Mouse (Mus musculus): ENCODE measurements around the gene AC124502.3.
A peak's percentile ranks its signal among the peaks of the same experiment; 100 is the strongest.
"Not testable (repeated sequence)": the region's sequence is repeated elsewhere in the genome, so short reads cannot be mapped to it uniquely, and the experiment has no call there.

Gene AC124502.3

DNA sequence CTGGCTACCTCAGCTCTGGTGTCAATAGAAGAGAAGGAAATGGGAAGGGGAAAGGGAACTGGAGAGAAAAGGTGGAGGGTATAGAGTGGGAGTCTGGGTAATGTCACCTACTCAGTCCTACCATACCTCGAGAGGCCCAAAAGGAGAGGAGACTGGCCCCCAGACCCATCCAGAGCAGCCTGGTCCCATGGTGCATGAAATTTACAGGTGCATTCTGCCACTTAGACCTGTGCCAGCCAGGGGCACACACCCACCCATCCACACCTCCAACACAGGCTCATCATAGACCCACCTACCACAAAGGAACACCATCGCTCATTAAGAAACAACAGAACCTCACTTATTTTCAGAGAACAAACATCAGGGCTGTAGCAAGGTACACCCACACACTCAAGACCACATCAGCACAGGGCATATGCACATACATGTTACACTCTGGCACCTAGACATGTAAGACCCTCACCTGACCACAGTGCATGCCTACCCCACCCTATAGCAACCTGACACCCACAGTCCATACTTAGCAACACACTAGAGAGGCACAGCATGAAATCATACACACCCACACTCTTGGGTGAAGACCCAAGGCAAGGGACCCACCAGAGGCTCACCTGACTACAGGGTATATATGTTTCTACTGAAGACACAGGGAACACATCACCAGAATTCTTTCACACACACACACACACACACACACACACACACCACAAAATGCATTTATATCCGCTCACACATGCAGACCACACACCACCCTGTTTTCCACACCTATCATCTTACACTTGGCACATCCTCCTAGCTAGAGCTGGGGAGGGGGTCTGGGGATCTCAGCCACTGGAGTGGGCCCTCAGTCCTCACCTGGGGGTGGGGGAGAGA, 45.5 kb downstream of the AC124502.3 start:
- DNase-seq (ENCODE audit: low read depth, low spot score): no peak

DNA sequence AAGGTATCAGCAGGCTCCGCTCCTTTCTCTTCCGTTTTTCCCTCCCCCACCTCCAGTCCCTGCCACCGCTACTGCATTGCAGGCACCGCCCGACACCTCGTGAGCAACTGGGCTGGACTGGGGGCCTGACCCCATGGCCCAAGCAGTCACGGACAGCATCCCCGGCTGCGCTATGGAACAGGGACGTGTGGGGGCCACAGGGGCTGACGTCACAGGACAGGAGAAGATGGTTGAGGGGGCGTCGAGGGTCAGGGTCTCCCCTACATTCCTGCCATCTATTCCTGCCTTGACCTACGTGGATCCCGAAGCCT, 46.1 kb downstream of the AC124502.3 start:
- no peak for DNase-seq (ENCODE audit: low read depth, low spot score)

DNA sequence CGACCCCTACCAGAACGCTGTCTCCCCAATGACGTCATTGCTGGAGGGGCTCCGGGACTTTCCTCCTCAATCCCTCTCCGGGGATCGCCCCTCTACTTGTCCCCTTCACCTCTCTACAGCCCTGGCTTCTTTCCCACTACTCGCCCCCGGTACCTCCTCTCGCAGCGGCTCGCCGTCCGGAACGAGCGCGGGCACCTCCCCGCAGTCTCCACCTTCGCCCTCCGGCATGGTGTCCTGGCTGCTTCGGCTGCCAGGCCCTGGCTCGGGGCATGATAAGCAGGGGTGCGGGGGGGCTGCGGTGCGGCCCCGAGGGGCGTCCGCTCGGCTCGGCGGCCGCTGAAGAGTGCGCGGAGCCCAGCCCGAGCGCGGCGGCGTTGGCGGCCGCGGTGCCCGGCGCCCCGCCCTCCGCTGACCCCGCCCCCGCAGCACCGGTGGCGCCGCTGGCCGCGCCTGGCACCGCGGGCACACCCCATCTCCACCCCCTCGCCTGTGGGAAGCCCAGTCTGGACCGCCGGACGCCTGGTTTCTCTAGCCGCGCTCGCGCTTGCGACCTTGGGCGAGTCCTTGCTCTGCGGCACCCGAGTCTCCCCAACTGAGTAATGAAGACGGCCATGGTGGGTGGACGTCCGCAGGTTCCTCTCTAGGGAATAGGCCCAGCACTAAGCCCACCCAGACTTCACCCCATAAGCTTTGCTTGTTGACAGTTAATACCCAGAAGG, 46.6 kb downstream of the AC124502.3 start, which contains the start of gene Tmem151a:
Gene Tmem151a, minus strand, starts transcription at position 387 of the 719 bp plus-strand sequence.
- DNase-seq (ENCODE audit: low read depth, low spot score): no peak

DNA sequence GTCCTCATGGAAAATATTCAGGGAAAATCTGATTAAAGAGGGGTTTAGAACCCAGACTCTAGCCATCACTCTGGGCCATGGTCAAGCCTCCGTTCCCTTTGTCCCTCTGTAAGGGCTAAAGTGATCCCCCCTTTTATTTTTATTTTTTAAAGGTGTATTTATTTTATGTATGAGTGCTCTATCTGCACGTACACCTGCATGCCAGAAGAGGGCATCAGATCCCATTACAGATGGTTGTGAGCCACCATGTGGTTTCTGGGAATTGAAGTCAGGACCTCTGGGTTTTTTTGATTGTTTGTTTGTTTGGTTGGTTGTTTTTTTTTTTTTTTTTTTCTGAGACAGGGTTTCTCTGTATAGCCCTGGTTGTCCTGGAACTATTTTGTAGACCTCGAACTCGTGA, 47.8 kb downstream of the AC124502.3 start:
- not testable (repeated sequence) for DNase-seq (ENCODE audit: low read depth, low spot score)

DNA sequence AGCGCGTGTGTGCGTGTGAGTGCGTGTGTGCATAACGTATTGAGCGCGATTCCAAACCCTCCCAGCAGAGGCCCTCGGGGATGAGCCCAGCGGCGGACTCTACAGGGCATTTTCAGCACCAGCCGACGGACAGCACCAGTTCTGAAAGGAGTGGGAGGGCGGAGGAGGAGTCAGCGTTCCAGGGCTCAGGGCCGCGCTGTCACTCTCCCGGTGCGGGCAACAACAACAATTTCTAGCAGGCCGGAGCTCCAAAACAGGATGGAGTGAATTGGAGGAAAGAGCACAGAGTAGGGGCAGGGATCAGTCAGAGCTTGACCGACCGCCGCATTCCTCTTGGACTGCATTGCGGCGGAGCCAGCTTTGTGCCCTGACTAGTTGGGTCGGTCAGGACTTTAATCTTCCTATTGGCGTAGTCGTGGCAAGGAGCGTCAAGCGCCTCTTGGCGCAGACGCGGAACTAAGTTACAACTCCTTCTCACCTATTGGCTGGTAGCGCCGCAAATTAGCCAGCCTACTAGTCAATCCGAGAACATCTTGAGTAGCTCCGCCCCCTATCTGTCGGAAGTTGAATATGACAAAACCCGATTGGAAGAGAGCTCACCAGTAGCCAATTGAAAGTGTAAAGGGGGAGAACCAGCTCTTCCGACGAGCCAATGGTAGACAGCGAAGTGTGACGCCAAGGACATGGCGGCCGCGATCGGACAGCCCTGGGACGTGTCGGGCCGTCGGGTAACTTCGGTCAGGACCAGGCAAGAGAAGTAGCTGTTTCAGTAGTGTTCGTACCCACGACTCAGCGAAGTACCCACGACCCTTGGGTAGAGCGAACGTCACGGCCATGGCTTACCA, 49.4 kb downstream of the AC124502.3 start, which contains the start of gene Yif1a:
Gene Yif1a, plus strand, starts transcription at position 655 of the 845 bp plus-strand sequence.
- peak; percentile 100 for DNase-seq (ENCODE audit: low read depth, low spot score)

DNA sequence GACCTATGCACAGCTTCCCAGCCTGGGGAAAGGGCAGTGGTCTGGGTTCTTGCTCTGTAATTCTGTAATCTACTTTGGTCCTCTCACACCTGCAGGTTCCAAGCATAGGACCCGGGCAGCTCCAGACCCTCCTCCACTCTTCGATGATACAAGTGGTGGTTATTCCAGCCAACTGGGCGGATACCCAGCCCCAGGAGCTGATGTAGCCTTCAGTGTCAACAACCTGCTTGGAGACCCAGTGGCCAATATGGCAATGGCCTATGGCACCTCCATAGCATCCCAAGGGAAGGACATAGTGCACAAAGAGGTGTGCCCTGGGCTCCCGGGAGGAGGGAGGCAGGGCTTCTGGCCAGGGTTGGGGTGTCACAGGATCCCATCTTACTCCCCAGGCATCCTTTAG, 50.6 kb downstream of the AC124502.3 start:
- DNase-seq (ENCODE audit: low read depth, low spot score): no peak

DNA sequence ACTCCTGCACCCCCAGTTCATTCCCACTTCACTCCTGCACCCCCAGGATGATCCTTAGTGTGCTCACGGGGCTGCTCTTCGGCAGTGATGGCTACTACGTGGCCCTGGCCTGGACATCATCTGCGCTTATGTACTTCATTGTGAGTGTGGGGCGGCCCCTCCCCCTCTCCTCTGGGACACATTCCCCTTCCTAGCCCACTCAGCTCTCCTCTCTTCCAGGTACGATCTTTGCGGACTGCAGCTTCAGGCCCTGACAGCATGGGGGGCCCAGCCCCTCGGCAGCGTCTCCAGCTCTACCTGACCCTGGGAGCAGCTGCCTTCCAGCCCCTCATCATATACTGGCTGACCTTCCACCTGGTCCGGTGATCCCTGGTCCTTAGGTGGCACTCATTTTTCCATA, 53.4 kb downstream of the AC124502.3 start:
- no peak for DNase-seq (ENCODE audit: low read depth, low spot score)

DNA sequence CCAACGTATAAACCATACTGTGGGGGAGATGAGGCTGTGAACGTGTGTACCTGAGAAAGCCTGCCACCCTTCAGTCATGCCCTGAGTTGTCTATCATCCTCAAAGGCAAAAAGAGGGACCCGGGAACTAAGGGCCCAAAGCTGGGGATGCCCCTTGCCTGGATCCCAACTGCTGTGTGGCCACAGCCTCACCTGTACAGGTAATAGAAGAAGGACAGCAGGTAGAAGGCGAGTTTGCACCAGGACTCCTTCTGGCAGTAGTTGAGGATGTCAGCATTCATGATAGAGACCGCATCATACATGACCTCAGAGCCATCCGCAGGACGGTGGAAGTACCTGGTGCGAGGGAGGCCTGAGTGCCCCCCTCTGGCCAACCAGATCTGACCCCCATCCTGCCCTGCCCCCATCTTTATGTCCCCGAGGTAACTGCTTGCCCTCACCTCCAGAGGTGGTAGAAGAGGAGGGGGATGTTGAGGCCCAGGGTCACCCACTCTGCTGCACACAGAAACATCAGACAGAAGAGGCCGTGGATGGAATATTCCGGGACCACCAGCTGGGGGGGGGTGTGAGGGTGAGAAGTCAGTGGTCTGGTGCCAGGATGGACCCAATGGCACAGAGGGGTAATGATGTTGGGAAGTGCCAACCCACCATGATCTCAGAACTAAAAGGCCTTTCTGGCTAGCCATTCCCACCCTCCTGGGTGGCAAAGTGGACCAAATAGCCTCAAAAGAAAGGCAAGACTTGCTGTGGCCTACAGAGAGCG, 55.0 kb downstream of the AC124502.3 start:
- no peak for DNase-seq (ENCODE audit: low read depth, low spot score)

DNA sequence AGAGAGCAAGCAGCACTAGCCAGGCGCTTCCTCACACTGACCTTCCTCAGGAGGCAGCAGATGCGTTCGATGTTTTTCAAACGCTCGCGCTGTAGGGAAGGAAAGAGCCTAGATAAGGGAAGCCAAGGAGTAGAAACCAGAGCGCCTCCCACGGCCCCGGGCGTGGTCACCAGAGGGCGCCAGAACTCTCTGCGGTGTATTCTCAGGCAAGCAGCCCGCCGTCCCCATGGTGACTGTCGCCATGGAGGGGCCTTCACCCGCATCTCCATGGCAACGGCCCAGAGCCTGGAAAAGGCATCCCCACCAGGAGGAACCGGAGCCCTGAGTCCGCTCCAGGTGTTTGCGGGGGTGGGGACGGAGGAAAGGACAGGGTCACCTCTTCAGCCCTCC, 55.5 kb downstream of the AC124502.3 start:
- DNase-seq (ENCODE audit: low read depth, low spot score): peak; percentile 81

DNA sequence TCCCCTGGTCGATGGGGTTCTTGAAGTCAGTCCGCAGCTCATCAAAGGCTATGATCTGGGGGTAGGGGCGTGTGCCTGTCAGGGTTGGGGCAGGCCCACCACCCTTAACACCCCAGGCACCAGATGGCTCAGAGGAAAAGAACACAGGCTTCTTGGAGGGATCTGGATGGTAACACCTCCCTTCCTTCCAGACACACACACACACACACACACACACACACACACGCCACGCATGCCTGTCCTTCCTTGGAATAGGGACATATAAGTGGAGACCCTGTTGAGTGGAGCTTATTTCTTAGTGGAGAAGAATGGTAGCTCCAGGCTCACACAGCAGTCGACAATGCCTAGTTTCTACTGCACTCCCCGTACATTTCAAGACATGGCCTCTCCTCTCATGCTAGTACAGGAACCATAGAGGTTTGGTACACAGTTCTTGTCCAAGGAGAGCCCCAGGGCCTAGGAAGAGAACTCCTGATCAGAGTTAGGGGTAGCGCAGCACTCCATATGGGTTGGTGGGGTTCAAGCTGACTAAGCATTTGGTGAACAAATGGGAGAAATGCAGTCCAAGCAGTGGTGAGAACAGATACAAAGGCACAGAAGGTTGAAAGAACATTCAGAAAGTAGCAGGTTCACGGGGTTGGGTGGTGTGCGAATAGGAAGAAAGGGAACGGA, 56.2 kb downstream of the AC124502.3 start:
- no peak for DNase-seq (ENCODE audit: low read depth, low spot score)

DNA sequence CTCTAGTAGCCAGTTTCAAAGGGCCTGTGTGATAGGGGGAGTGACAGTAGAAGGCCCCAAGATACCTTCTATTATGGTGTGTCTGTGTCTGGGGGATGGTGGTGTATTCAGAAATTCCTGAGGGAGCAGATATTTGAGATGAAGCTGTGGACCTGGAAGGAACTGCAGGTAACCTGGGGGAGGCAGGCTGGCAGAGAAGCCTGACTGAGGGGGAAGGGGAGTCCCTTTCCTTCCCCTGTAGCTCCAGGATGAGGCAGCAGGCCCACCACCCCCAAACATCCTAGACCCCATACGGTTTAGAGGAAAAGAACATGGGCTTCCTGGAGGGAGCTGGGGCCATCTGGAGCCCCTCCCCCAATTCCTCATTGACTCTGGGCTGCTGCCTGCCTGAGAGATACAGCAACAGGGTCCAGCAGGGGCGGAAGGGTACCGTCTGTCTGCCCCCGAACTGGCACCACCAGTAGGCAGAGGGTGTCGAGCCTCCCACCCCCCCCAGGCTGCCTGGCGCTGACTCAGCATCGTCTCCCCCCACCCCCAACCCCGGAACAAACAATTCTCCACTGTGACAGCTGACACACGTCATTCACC, 57.3 kb downstream of the AC124502.3 start:
- DNase-seq (ENCODE audit: low read depth, low spot score): no peak

DNA sequence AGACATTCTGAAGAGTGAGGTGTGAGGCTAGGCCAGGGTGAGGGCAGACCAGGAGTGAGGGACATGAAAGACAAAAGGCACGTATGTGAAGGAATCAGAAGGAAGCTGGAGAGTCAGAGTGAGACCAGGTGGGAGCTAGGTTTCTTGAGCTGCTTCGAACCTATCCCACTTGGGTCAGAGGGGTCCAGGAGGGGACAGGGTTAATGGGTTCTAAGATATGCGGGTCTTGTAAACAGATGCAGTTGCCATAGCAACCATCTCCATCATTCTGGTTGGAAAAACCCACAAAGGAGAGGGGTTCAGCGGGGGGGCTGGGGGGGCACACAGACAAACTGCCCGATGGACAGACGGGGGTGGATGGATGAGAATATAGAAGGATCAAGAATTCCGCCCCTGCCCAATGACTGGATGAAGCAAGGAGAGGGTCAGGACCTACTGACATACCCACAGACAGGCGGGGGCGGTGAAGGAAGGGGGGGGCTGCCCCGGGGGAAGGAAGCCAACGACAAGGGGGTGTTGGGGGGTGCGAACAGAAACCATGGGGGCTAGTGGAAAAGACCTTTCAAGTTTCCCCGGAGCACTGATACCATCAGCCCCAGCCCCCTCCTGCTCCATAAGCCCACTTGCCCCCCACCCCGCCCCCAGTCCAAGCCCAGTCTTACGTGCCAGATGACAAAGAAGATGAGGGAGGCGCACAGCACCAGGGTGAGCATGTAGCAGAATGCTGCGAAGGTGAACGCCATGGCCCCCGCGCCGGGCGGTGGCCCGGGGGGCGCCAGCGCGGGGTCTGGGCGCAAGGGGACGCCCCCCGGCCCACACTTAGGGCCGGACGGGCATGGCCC, 59.1 kb downstream of the AC124502.3 start:
- DNase-seq (ENCODE audit: low read depth, low spot score): no peak

DNA sequence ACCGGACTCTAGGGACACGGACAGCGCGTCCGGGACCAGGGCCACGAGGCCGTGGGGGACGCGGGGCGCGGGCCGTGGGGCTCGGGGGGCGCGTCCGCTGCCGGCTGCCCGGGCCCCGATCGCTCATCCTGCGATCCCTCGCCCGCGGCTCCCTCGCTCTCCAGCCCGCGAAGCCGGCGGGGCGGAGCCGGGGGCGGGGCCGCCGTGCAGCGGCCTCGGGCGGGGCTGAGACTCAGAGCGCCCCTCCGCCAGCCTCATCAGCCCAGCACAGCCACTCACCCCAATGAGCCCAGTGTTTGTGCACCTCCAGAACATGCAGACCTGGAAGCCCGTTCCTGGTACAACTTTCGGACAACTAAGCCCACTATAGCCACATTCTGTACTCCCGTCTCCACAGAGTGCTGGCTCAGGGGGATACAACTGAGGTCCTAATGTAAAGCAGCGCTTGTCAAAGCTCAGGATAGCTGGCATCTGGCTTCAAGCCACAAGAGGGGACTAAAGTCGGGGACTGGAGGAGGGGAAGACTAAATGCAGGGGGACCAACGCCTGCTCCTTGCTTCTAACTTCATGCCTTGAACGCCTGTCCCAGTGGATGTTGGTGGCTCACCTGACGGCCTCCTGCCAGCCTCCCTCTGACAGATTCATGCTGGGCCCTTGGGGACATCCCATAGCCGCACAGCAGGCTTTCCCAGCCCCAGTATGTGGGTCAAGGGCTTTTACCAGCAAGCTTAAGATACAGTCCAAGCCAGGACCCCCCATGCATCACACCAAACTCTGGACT, 59.9 kb downstream of the AC124502.3 start, which contains the start of gene Cnih2:
Gene Cnih2, minus strand, starts transcription at position 159 of the 781 bp plus-strand sequence.
- DNase-seq (ENCODE audit: low read depth, low spot score): peak; percentile 54
